Mouse (Mus musculus): Measurements from ENCODE around the gene Hopx. TPM values are rescaled to one million over a fixed set of nuclear protein-coding genes. Genes with fewer than 3 reads are reported as not detected.
A peak's percentile ranks its signal among the peaks of the same experiment; 100 is the strongest.

Gene Hopx
- polyA plus RNA-seq, 1 experiment from 2014 or later, result 26.6 TPM

- no peaks in the 10 kb centered on the region for H3K9me3 ChIP-seq (ENCODE audit: control insufficient read depth, low read length)
- H3K4me3 ChIP-seq (ENCODE audit: low read depth, low read length), result no peak overlapping the region
- no peak for TF ChIP-seq EP300 (optimal IDR thresholded peaks at IDR 0.05)
- no peak for TF ChIP-seq CTCF (IDR thresholded peaks at IDR 0.05; ENCODE audit: low read depth)
- H3K4me2 ChIP-seq (replicated peaks; ENCODE audit: low read depth), result no peak overlapping the region
- H3K9ac ChIP-seq (ENCODE audit: low read length), result no peak overlapping the region
- no peak overlapping the region for H3K27ac ChIP-seq (replicated peaks)
- no peak for DNase-seq (ENCODE audit: low spot score)
- ATAC-seq (ENCODE audit: low FRiP score, low TSS enrichment), result no peak
- H3K36me3 ChIP-seq (ENCODE audit: control insufficient read depth, insufficient read depth, low read length), result no peaks in the 10 kb centered on the region
- 62% methylated on average over 4 of the region's 4 CpGs for WGBS
- H3K4me1 ChIP-seq (replicated peaks; ENCODE audit: control insufficient read depth, insufficient read depth), result no peaks in the 10 kb centered on the region
- no peaks in the 10 kb centered on the region for H3K27me3 ChIP-seq (ENCODE audit: control insufficient read depth, insufficient read depth, low read length)
These were observed 34.2 kb downstream of the Hopx start for GRCm38 (mm10) chr5:77080761-77081160.

GRCm38 (mm10) chr5:77075951-77076350, 39.0 kb downstream of the Hopx start:
- no peaks in the 10 kb centered on the region for H3K36me3 ChIP-seq (ENCODE audit: control insufficient read depth, insufficient read depth, low read length)
- DNase-seq (ENCODE audit: low spot score), result no peak
- no peak overlapping the region for H3K4me2 ChIP-seq (replicated peaks; ENCODE audit: low read depth)
- H3K4me1 ChIP-seq (replicated peaks; ENCODE audit: control insufficient read depth, insufficient read depth), result no peaks in the 10 kb centered on the region
- WGBS, result 91% methylated on average over 4 of the region's 4 CpGs
- no peak overlapping the region for H3K9ac ChIP-seq (ENCODE audit: low read length)
- H3K27ac ChIP-seq (replicated peaks), result no peak overlapping the region
- no peak overlapping the region for H3K4me3 ChIP-seq (ENCODE audit: low read depth, low read length)
- H3K9me3 ChIP-seq (ENCODE audit: control insufficient read depth, low read length), result no peaks in the 10 kb centered on the region
- no peak for ATAC-seq (ENCODE audit: low FRiP score, low TSS enrichment)
- no peak for TF ChIP-seq EP300 (optimal IDR thresholded peaks at IDR 0.05)
- TF ChIP-seq CTCF (IDR thresholded peaks at IDR 0.05; ENCODE audit: low read depth), result no peak
- no peaks in the 10 kb centered on the region for H3K27me3 ChIP-seq (ENCODE audit: control insufficient read depth, insufficient read depth, low read length)

- Histone ChIP-seq H3K27ac (replicated peaks) (no peak overlapping the region), H3K4me1 (replicated peaks; ENCODE audit: control insufficient read depth, insufficient read depth) (no peaks in the 10 kb centered on the region), H3K27me3 (ENCODE audit: control insufficient read depth, insufficient read depth, low read length) (no peaks in the 10 kb centered on the region), H3K4me3 (ENCODE audit: low read depth, low read length) (no peak overlapping the region), H3K9me3 (ENCODE audit: control insufficient read depth, low read length) (no peaks in the 10 kb centered on the region), H3K9ac (ENCODE audit: low read length) (no peak overlapping the region), H3K36me3 (ENCODE audit: control insufficient read depth, insufficient read depth, low read length) (no peaks in the 10 kb centered on the region), H3K4me2 (replicated peaks; ENCODE audit: low read depth) (no peak overlapping the region)
- 30% methylated on average over 2 of the region's 2 CpGs for whole genome bisulfite sequencing
- DNase-seq (ENCODE audit: low spot score) (no peak), ATAC-seq (ENCODE audit: low FRiP score, low TSS enrichment) (no peak)
- no peak for TF ChIP-seq CTCF (IDR thresholded peaks at IDR 0.05; ENCODE audit: low read depth)
- no peak for TF ChIP-seq EP300 (optimal IDR thresholded peaks at IDR 0.05)
These were observed 40.0 kb downstream of the Hopx start for GRCm38 (mm10) chr5:77074914-77075313.

GRCm38 (mm10) chr5:77073794-77074193, 41.1 kb downstream of the Hopx start:
- Histone ChIP-seq H3K4me1 (replicated peaks; ENCODE audit: control insufficient read depth, insufficient read depth) (no peaks in the 10 kb centered on the region), H3K36me3 (ENCODE audit: control insufficient read depth, insufficient read depth, low read length) (no peaks in the 10 kb centered on the region), H3K27ac (replicated peaks) (no peak overlapping the region), H3K9me3 (ENCODE audit: control insufficient read depth, low read length) (no peaks in the 10 kb centered on the region), H3K4me2 (replicated peaks; ENCODE audit: low read depth) (no peak overlapping the region), H3K27me3 (ENCODE audit: control insufficient read depth, insufficient read depth, low read length) (no peaks in the 10 kb centered on the region), H3K9ac (ENCODE audit: low read length) (no peak overlapping the region), H3K4me3 (ENCODE audit: low read depth, low read length) (no peak overlapping the region)
- TF ChIP-seq CTCF (IDR thresholded peaks at IDR 0.05; ENCODE audit: low read depth) (no peak), EP300 (optimal IDR thresholded peaks at IDR 0.05) (no peak)
- 90% methylated on average over 8 of the region's 8 CpGs for WGBS
- no peak for ATAC-seq (ENCODE audit: low FRiP score, low TSS enrichment)
- no peak for DNase-seq (ENCODE audit: low spot score)

- no peak overlapping the region for H3K9ac ChIP-seq (ENCODE audit: low read length)
- no peak overlapping the region for H3K4me3 ChIP-seq (ENCODE audit: low read depth, low read length)
- H3K9me3 ChIP-seq (ENCODE audit: control insufficient read depth, low read length), result no peaks in the 10 kb centered on the region
- no peaks in the 10 kb centered on the region for H3K36me3 ChIP-seq (ENCODE audit: control insufficient read depth, insufficient read depth, low read length)
- no peak for ATAC-seq (ENCODE audit: low FRiP score, low TSS enrichment)
- no peaks in the 10 kb centered on the region for H3K4me1 ChIP-seq (replicated peaks; ENCODE audit: control insufficient read depth, insufficient read depth)
- no peak for DNase-seq (ENCODE audit: low spot score)
- H3K4me2 ChIP-seq (replicated peaks; ENCODE audit: low read depth), result no peak overlapping the region
- TF ChIP-seq CTCF (IDR thresholded peaks at IDR 0.05; ENCODE audit: low read depth) (peak; percentile 56), EP300 (optimal IDR thresholded peaks at IDR 0.05) (no peak)
- H3K27me3 ChIP-seq (ENCODE audit: control insufficient read depth, insufficient read depth, low read length), result no peaks in the 10 kb centered on the region
- H3K27ac ChIP-seq (replicated peaks), result no peak overlapping the region
- 76% methylated on average over 3 of the region's 3 CpGs for WGBS
These were observed 43.3 kb downstream of the Hopx start for GRCm38 (mm10) chr5:77071626-77072025.

GRCm38 (mm10) chr5:77070987-77071386, 43.9 kb downstream of the Hopx start:
- DNase-seq (ENCODE audit: low spot score), result no peak
- no peak overlapping the region for H3K4me3 ChIP-seq (ENCODE audit: low read depth, low read length)
- H3K4me1 ChIP-seq (replicated peaks; ENCODE audit: control insufficient read depth, insufficient read depth), result no peaks in the 10 kb centered on the region
- no peak overlapping the region for H3K27ac ChIP-seq (replicated peaks)
- H3K36me3 ChIP-seq (ENCODE audit: control insufficient read depth, insufficient read depth, low read length), result no peaks in the 10 kb centered on the region
- no peaks in the 10 kb centered on the region for H3K27me3 ChIP-seq (ENCODE audit: control insufficient read depth, insufficient read depth, low read length)
- H3K9me3 ChIP-seq (ENCODE audit: control insufficient read depth, low read length), result no peaks in the 10 kb centered on the region
- H3K4me2 ChIP-seq (replicated peaks; ENCODE audit: low read depth), result no peak overlapping the region
- no peak overlapping the region for H3K9ac ChIP-seq (ENCODE audit: low read length)
- ATAC-seq (ENCODE audit: low FRiP score, low TSS enrichment), result no peak
- TF ChIP-seq CTCF (IDR thresholded peaks at IDR 0.05; ENCODE audit: low read depth) (peak; percentile 52), EP300 (optimal IDR thresholded peaks at IDR 0.05) (no peak)
- 77% methylated on average over 2 of the region's 2 CpGs for WGBS

Measured in stomach, postnatal 0 days (tissue).